Mouse (Mus musculus): ENCODE data around the gene Gm21969. TPM values are rescaled to one million over a fixed set of nuclear protein-coding genes. Genes with fewer than 3 reads are reported as not detected.
A peak's percentile ranks its signal among the peaks of the same experiment; 100 is the strongest.

Gm21969 gene
- total and polyA plus RNA-seq, 2 experiments from 2014 or later = not detected

GRCm38 (mm10) chr4:139697755-139698154, 94.8 kb downstream of the Gm21969 start:
- TF ChIP-seq CTCF (IDR thresholded peaks at IDR 0.05; ENCODE audit: low read depth) = no peak
- no peaks in the 10 kb centered on the region for H3K9me3 ChIP-seq (ENCODE audit: low read length)
- H3K27ac ChIP-seq (ENCODE audit: low read depth, low read length) = no peak overlapping the region
- 12% methylated on average over 9 of the region's 9 CpGs for WGBS
- ATAC-seq (no peak), DNase-seq (no peak)
- H3K4me3 ChIP-seq (ENCODE audit: low read depth, low read length) = no peak overlapping the region
- no peaks in the 10 kb centered on the region for H3K27me3 ChIP-seq (ENCODE audit: insufficient read depth, low read length)
- H3K4me1 ChIP-seq (ENCODE audit: insufficient read depth) = no peaks in the 10 kb centered on the region
- no peak overlapping the region for H3K9ac ChIP-seq
- H3K36me3 ChIP-seq (ENCODE audit: insufficient read depth) = no peaks in the 10 kb centered on the region
- no peak overlapping the region for H3K4me2 ChIP-seq (ENCODE audit: low read depth)

GRCm38 (mm10) chr4:139698602-139699001, 95.6 kb downstream of the Gm21969 start:
- 73% methylated on average over 8 of the region's 8 CpGs for WGBS
- no peak overlapping the region for H3K9ac ChIP-seq
- ATAC-seq (no peak), DNase-seq (no peak)
- no peaks in the 10 kb centered on the region for H3K4me1 ChIP-seq (ENCODE audit: insufficient read depth)
- no peaks in the 10 kb centered on the region for H3K27me3 ChIP-seq (ENCODE audit: insufficient read depth, low read length)
- H3K27ac ChIP-seq (ENCODE audit: low read depth, low read length) = no peak overlapping the region
- no peak overlapping the region for H3K4me2 ChIP-seq (ENCODE audit: low read depth)
- no peak for TF ChIP-seq CTCF (IDR thresholded peaks at IDR 0.05; ENCODE audit: low read depth)
- no peaks in the 10 kb centered on the region for H3K36me3 ChIP-seq (ENCODE audit: insufficient read depth)
- no peaks in the 10 kb centered on the region for H3K9me3 ChIP-seq (ENCODE audit: low read length)
- H3K4me3 ChIP-seq (ENCODE audit: low read depth, low read length) = no peak overlapping the region

GRCm38 (mm10) chr4:139702914-139703313, 99.9 kb downstream of the Gm21969 start:
- H3K9ac ChIP-seq = no peak overlapping the region
- no peak overlapping the region for H3K27ac ChIP-seq (ENCODE audit: low read depth, low read length)
- no peaks in the 10 kb centered on the region for H3K36me3 ChIP-seq (ENCODE audit: insufficient read depth)
- H3K4me1 ChIP-seq (ENCODE audit: insufficient read depth) = no peaks in the 10 kb centered on the region
- H3K4me2 ChIP-seq (ENCODE audit: low read depth) = no peak overlapping the region
- 76% methylated on average over 4 of the region's 4 CpGs for WGBS
- no peak for TF ChIP-seq CTCF (IDR thresholded peaks at IDR 0.05; ENCODE audit: low read depth)
- no peak overlapping the region for H3K4me3 ChIP-seq (ENCODE audit: low read depth, low read length)
- ATAC-seq (no peak), DNase-seq (no peak)
- no peaks in the 10 kb centered on the region for H3K27me3 ChIP-seq (ENCODE audit: insufficient read depth, low read length)
- H3K9me3 ChIP-seq (ENCODE audit: low read length) = no peaks in the 10 kb centered on the region

- Histone ChIP-seq H3K36me3 (ENCODE audit: insufficient read depth) (no peaks in the 10 kb centered on the region), H3K9ac (no peak overlapping the region), H3K9me3 (ENCODE audit: low read length) (no peaks in the 10 kb centered on the region), H3K4me2 (ENCODE audit: low read depth) (no peak overlapping the region), H3K4me3 (ENCODE audit: low read depth, low read length) (no peak overlapping the region), H3K27me3 (ENCODE audit: insufficient read depth, low read length) (no peaks in the 10 kb centered on the region), H3K4me1 (ENCODE audit: insufficient read depth) (no peaks in the 10 kb centered on the region), H3K27ac (ENCODE audit: low read depth, low read length) (no peak overlapping the region)
- WGBS = 84% methylated on average over 11 of the region's 11 CpGs
- DNase-seq (no peak), ATAC-seq (no peak)
- peak; percentile 30; the same call in 1 of the 2 replicates for TF ChIP-seq CTCF (IDR thresholded peaks at IDR 0.05; ENCODE audit: low read depth)
Observed at GRCm38 (mm10) chr4:139703468-139703867, 100.5 kb downstream of the Gm21969 start.

- Histone ChIP-seq H3K4me1 (ENCODE audit: insufficient read depth) (no peaks in the 10 kb centered on the region), H3K9ac (no peak overlapping the region), H3K36me3 (ENCODE audit: insufficient read depth) (no peaks in the 10 kb centered on the region), H3K27ac (ENCODE audit: low read depth, low read length) (no peak overlapping the region), H3K27me3 (ENCODE audit: insufficient read depth, low read length) (no peaks in the 10 kb centered on the region), H3K9me3 (ENCODE audit: low read length) (no peaks in the 10 kb centered on the region), H3K4me3 (ENCODE audit: low read depth, low read length) (no peak overlapping the region), H3K4me2 (ENCODE audit: low read depth) (no peak overlapping the region)
- ATAC-seq (no peak), DNase-seq (no peak)
- 85% methylated on average over 5 of the region's 5 CpGs for WGBS
- TF ChIP-seq CTCF (IDR thresholded peaks at IDR 0.05; ENCODE audit: low read depth) = no peak
Observed at GRCm38 (mm10) chr4:139705986-139706385, 103.0 kb downstream of the Gm21969 start.

- ATAC-seq (no peak), DNase-seq (no peak)
- no peak overlapping the region for H3K4me3 ChIP-seq (ENCODE audit: low read depth, low read length)
- H3K27me3 ChIP-seq (ENCODE audit: insufficient read depth, low read length) = no peaks in the 10 kb centered on the region
- WGBS = 32% methylated on average over 25 of the region's 25 CpGs
- TF ChIP-seq CTCF (IDR thresholded peaks at IDR 0.05; ENCODE audit: low read depth) = no peak
- H3K9ac ChIP-seq = no peak overlapping the region
- H3K36me3 ChIP-seq (ENCODE audit: insufficient read depth) = no peaks in the 10 kb centered on the region
- H3K4me1 ChIP-seq (ENCODE audit: insufficient read depth) = no peaks in the 10 kb centered on the region
- no peaks in the 10 kb centered on the region for H3K9me3 ChIP-seq (ENCODE audit: low read length)
- H3K27ac ChIP-seq (ENCODE audit: low read depth, low read length) = no peak overlapping the region
- H3K4me2 ChIP-seq (ENCODE audit: low read depth) = no peak overlapping the region
Observed at GRCm38 (mm10) chr4:139710467-139711334, 107.7 kb downstream of the Gm21969 start.

Small RNAs within 50 kb of the gene (microRNA-seq; reads per million reads assigned to microRNA genes)
- 0 reads per million in 2 experiments for gene Gm25571
- 0 to 0.12 reads per million in 2 experiments for gene Mir7020

Other genes with a start within 250 kb of the Gm21969 start
- 13.8 and 15.8 TPM in 2 replicates for gene Iffo2, start 72.6 kb upstream of the Gm21969 start, total RNA-seq (2014; rRNA removed)
- gene Iffo2, start 72.6 kb upstream of the Gm21969 start, polyA plus RNA-seq (2015; fragmentation: Nextera tagmentation; extraction: Ambion mirVana) = 3.5 and 5.3 TPM in 2 replicates
- 27.7 and 29.1 TPM in 2 replicates for gene Aldh4a1, start 19.7 kb downstream of the Gm21969 start, total RNA-seq (2014; rRNA removed)
- gene Aldh4a1, start 19.7 kb downstream of the Gm21969 start, polyA plus RNA-seq (2015; fragmentation: Nextera tagmentation; extraction: Ambion mirVana) = 19.3 and 25.7 TPM in 2 replicates
- 0.05 TPM in 1 of 2 replicates, not detected in the other for gene Tas1r2, start 50.4 kb downstream of the Gm21969 start, total RNA-seq (2014; rRNA removed)
- gene Tas1r2, start 50.4 kb downstream of the Gm21969 start, polyA plus RNA-seq (2015; fragmentation: Nextera tagmentation; extraction: Ambion mirVana) = not detected in 2 replicates
- 0.05 and 0.31 TPM in 2 replicates for gene Pax7, start 230.3 kb downstream of the Gm21969 start, total RNA-seq (2014; rRNA removed)
- gene Pax7, start 230.3 kb downstream of the Gm21969 start, polyA plus RNA-seq (2015; fragmentation: Nextera tagmentation; extraction: Ambion mirVana) = not detected in 2 replicates

All from forebrain, postnatal 0 days (tissue).